Mouse (Mus musculus): Measurements from ENCODE around the gene Samd4. TPM values are rescaled to one million over a fixed set of nuclear protein-coding genes. Genes with fewer than 3 reads are reported as not detected.

Samd4 gene
- polyA plus RNA-seq, 1 experiment = 10.6 TPM

- DNase-seq (ENCODE audit: low read depth) = no peak
Observed at GRCm38 (mm10) chr14:47074045-47074666, 191.5 kb downstream of the Samd4 start.

- no peak for DNase-seq (ENCODE audit: low read depth)
Observed at GRCm38 (mm10) chr14:47075010-47075677, 192.5 kb downstream of the Samd4 start.

DNA sequence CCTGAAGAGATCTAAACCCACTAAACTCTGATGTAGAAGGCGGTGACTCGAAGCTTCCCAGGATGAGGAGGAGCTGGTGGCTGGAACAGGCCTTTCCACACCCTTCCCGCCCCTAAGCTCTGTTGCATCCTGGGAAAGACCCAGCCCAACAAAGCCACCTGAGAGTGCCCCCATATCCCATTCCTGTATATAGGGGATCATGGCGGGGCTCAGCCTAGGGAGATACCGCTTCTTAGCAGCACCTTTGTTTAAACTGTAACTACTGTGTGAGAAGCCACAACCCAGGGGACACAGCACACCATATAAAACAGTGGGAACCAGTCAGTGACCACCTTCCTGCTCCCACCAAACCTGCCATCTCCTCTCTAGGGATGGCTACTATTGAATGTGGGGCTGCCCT is 193.2 kb downstream of the Samd4 start:
- DNase-seq (ENCODE audit: low read depth) = no peak

- no peak for DNase-seq (ENCODE audit: low read depth)
Observed at GRCm38 (mm10) chr14:47076956-47077575, 194.4 kb downstream of the Samd4 start.

- no peak for DNase-seq (ENCODE audit: low read depth)
Observed at GRCm38 (mm10) chr14:47077576-47077970, 194.9 kb downstream of the Samd4 start.

DNA sequence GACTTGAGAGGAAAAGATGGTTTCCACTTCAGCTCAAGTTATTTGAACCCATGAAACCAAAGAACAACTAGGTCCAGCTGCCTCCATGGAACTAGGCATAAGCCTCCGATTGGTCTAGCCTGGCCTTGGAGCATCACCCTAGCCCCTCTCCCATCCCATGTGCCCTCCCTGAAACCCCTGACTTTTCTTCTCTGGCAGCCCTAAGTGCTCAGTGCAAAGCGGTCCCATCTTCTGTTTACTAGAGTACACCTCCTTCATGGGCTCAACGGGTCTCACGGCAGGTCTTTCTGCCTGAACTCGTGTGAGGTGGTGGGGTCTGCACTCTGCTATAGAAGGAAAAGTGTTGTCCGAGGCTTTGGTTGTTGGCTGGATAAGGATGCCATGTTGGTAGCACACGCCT is 197.3 kb downstream of the Samd4 start:
- DNase-seq (ENCODE audit: low read depth) = no peak

DNA sequence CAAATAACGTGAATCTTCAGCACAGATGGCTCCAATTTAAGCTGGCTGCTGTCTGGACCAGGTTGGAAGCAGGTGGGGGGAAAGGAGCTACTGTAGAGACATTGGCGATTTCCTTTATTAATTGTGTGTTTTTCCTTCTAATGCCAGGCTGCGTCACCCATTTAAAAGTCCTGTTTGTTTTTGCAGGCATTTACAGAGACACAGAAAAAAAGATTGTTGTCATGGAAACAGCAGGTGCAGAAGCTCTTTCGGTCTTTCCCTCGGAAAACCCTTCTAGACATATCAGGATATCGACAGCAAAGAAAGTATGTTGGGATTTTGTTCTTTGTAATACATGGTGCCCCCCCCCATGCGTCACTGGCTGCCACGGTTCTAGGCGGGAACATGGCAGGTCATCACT is 200.7 kb downstream of the Samd4 start:
- DNase-seq (ENCODE audit: low read depth) = no peak

DNA sequence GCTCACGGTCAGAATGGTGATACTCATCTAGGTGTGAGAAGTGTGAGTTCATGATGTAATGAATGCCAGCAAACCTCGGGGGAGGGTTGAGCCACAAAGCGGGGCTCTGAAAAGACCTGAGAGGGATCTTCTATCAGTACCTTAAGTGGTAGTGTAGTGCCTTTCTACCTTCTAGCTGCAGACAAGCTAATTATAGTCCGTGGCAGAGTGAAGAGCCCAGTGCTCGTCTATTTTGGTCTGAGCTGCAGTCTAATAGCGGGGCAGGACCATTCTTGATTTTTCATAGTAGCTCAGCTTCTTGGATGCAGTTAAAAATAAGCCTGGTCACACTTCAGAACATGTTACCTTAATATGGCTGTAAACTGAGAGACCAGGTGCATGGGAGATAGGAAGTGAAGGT is 201.2 kb downstream of the Samd4 start:
- DNase-seq (ENCODE audit: low read depth) = no peak

GRCm38 (mm10) chr14:47084686-47085085 is 202.0 kb downstream of the Samd4 start:
- DNase-seq (ENCODE audit: low read depth) = no peak

- DNase-seq (ENCODE audit: low read depth) = no peak
Observed at GRCm38 (mm10) chr14:47086123-47086522, 203.5 kb downstream of the Samd4 start.

- DNase-seq (ENCODE audit: low read depth) = no peak
Observed at GRCm38 (mm10) chr14:47086743-47087142, 204.1 kb downstream of the Samd4 start.

- no peak for DNase-seq (ENCODE audit: low read depth)
Observed at GRCm38 (mm10) chr14:47087182-47087581, 204.5 kb downstream of the Samd4 start.

DNA sequence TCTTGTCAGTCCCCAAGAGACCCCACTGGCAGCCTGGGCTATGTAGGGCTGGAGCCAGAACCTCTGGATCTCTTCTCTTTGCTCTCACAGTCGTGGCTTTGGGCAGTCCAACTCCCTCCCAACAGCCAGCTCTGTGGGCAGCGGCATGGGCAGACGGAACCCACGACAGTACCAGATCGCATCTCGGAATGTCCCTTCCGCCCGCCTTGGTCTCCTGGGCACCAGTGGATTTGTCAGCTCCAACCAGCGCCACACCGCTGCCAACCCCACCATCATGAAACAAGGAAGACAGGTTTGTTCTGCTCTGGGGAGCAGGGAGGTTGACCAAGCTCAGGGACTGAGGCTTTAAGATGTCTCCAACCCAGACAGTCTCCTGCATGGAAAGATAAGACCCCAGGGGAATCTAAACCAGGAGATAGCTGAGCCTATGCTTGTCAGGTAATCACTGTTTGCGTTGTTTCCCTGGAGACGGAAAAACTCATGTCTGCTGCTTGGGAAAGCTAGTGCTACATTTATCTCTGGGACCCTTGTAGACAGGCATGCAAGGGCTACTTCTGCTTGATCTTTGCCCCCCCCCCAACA is 205.1 kb downstream of the Samd4 start:
- DNase-seq (ENCODE audit: low read depth) = no peak

DNA sequence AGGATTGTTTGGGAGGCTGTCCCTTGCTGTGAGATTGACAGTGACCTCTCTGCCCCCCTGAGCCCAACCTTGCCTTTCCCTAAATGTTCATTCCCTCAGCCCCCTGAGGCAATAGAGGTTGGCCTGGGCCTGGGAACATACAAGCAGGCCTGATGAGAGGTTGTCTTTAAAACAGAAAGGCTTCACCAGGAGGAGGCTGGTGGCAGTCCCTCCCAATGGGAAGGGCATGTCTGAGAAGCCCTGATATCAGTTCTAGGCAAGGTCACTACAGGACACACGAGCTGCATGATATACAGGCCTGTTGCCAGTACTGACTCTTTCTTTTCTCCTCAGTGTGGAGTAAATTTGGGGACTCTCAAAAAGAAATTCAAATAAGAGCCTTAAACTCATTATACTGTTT is 205.7 kb downstream of the Samd4 start:
- no peak for DNase-seq (ENCODE audit: low read depth)

DNA sequence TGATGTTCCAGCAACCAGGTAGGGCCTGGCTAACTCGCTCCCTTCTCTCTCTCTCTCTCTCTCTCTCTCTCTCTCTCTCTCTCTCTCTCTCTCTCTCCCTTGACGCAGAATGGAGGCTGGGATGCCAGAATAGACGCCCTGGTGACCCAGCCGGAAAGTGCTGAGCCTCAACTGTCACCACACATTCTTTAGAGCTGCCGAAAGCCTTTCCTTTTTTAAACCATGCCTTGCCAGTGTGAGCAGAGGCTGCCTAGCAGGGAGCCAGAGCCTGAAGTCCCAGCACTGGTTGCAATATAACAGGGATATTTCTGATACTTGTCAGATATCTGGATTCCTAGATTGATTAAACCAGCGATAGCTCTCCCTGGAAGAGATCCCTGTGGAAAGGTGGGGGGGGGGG is 206.5 kb downstream of the Samd4 start:
- no peak for DNase-seq (ENCODE audit: low read depth)

GRCm38 (mm10) chr14:47091908-47092307 is 209.3 kb downstream of the Samd4 start:
- no peak for DNase-seq (ENCODE audit: low read depth)

DNA sequence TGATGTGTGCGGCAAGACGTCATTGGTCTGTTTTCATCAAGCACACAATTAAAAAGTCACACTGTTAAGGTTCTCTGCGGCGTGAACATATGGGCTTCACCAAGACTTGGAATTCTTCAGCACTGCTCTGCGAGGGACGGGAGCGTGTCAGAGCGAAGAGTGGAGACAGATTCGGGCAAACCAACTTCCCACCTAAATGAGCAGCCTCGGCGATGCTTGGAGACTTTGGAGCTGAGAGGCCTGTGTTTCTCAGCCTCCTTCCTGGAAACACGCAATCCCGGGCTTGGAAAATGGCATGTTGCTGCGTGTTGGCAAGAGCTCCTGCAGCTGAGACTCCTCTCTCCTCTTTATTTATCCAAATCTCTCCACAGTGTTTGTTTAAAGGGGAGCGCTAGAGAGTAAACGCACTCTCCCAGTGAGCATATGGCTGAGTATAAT is 210.7 kb downstream of the Samd4 start:
- no peak for DNase-seq (ENCODE audit: low read depth)

GRCm38 (mm10) chr14:47095036-47095435 is 212.4 kb downstream of the Samd4 start:
- no peak for DNase-seq (ENCODE audit: low read depth)

DNA sequence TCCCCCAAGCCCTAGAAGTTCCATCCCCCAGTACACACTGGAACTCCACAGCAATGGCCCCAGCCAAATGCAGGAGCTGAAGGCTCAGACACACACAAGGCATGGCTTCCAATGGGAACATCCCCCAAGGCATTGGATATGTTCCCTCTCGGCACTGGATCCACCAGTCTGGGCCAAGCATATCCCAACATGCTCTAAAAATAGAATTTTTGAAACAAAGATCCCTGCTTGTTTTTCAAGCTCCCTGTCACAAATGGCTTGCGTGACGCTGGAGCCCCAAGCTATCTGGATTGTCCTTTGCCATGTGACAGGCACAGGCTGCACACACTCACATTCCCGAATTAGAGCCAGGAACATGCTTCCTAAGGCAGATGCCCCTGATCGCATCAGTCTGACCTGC is 213.7 kb downstream of the Samd4 start:
- DNase-seq (ENCODE audit: low read depth) = peak; percentile 28

- DNase-seq (ENCODE audit: low read depth) = no peak
Observed at GRCm38 (mm10) chr14:47104246-47105173, 221.9 kb downstream of the Samd4 start.

DNA sequence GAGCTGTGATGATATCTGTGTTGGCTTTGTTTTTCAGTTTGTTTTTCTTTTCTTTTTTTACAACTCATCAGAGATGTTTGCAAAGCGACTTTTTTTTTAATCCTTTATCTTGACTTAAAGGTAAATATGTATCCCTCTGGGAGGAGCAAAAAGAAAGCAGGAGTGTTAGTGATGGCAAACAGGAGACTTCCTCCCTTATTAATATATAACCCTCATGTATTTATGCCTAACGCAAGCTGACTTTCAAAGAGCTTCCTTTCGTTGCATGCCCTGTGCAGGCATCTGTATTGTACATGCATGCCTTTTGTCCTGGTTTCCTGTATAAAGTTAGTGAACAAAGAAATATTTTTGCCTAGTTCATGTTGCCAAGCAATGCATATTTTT is 222.5 kb downstream of the Samd4 start:
- DNase-seq (ENCODE audit: low read depth) = no peak

DNA sequence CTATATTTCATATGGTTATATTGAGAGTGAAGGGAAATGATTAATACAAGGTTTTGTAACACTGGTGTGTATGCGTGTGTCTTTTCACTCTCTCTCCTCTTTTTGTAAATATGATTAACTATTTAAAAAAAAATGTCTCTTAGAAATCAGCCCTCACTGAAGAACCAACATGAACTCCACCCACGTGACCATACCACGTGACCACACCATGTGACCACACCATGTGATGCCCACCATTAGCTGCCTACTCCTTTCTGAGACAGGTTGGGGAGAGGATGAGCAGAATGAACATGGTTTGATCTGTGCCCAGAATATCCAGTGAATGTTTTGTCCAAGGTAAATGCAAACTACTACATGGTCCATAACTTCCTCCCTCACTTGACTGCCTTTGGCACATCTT is 223.1 kb downstream of the Samd4 start:
- DNase-seq (ENCODE audit: low read depth) = no peak
